Mouse (Mus musculus) cerebellum, adult 2 months (tissue): Measurements from ENCODE around the gene Acaca. TPM values are rescaled to one million over a fixed set of nuclear protein-coding genes. Genes with fewer than 3 reads are reported as not detected.

Source experiments
- DNase-seq, 2 experiments: peaks; one replicate each; pipeline ENCODE4 v3.0.0; 2021
- H3K27ac ChIP-seq: fragments of 200-500 bp; 2 replicates; pipeline ENCODE4 v1.5.1; 2012; ENCODE audit warnings: low read length, control low read depth, inconsistent platforms; ENCODE audit not compliant: insufficient read depth
- H3K27me3 ChIP-seq: fragments of 200-500 bp; 2 replicates; pipeline ENCODE4 v1.6.1; 2012; ENCODE audit warnings: inconsistent platforms, mild to moderate bottlenecking, low read length, moderate library complexity; ENCODE audit not compliant: control insufficient read depth, insufficient read depth
- H3K4me1 ChIP-seq: fragments of 200-500 bp; 2 replicates; pipeline ENCODE4 v1.6.1; 2011; ENCODE audit warnings: low read length; ENCODE audit not compliant: control insufficient read depth, insufficient read depth
- H3K4me3 ChIP-seq: fragments of 200-500 bp; replicated peaks from 2 replicates; pipeline ENCODE3; 2011; ENCODE audit warnings: mild to moderate bottlenecking, low read depth, low read length, control low read depth; ENCODE audit not compliant: insufficient read depth
- CTCF ChIP-seq: fragments of 200-500 bp; IDR thresholded peaks from 2 replicates; pipeline ENCODE4 v1.5.1; 2011; ENCODE audit warnings: low read depth, mild to moderate bottlenecking, control low read depth, low read length, moderate library complexity, borderline replicate concordance; ENCODE audit not compliant: insufficient read depth
- POLR2A ChIP-seq: fragments of 200-500 bp; IDR thresholded peaks from 2 replicates; pipeline ENCODE4 v1.6.1; 2011; ENCODE audit warnings: low read length, control low read depth, borderline replicate concordance; ENCODE audit not compliant: insufficient read depth
- WGBS: fragments of 180-500 bp; shearing (Covaris S2); methylation state at CpG from one replicate; pipeline ENCODE4 v1.1.7; 2018; 5-methylcytosine and 5-hydroxymethylcytosine counted together
- polyA plus RNA-seq: library from polyadenylated mRNA; depleted of rRNA; stranded (reverse); fragments of >200 nt; gene quantifications from 2 replicates; pipeline ENCODE4 v1.2.3, GENCODE M21; 2012

Gene Acaca
- polyA plus RNA-seq, 1 experiment, result 29.2 TPM

GRCm38 (mm10) chr11:84164123-84164522, 34.7 kb downstream of the Acaca start:
- DNase-seq, result no peak
- no peak overlapping the region for H3K27ac ChIP-seq
- 85% methylated on average over 6 of the region's 6 CpGs for WGBS
- H3K27me3 ChIP-seq, result no peaks in the 10 kb centered on the region
- TF ChIP-seq CTCF (no peak), POLR2A (no peak)
- H3K4me1 ChIP-seq, result no peaks in the 10 kb centered on the region
- H3K4me3 ChIP-seq, result no peak overlapping the region

GRCm38 (mm10) chr11:84164561-84164960, 35.1 kb downstream of the Acaca start:
- H3K27ac ChIP-seq, result no peak overlapping the region
- no peak for TF ChIP-seq CTCF
- TF ChIP-seq POLR2A, result no peak
- no peak overlapping the region for H3K4me3 ChIP-seq
- 47% methylated on average over 4 of the region's 4 CpGs for WGBS
- no peaks in the 10 kb centered on the region for H3K4me1 ChIP-seq
- no peak for DNase-seq
- H3K27me3 ChIP-seq, result no peaks in the 10 kb centered on the region

GRCm38 (mm10) chr11:84167046-84167526, 37.6 kb downstream of the Acaca start, which contains the start of gene Gm11437:
TSS of gene Gm11437 (minus strand) at chr11:84167476.
- Histone ChIP-seq H3K27me3 (no peaks in the 10 kb centered on the region), H3K4me1 (no peaks in the 10 kb centered on the region), H3K4me3 (no peak within 1 kb of the TSS), H3K27ac (no peak within 1 kb of the TSS)
- DNase-seq, result no peak
- TF ChIP-seq CTCF, result no peak
- no peak for TF ChIP-seq POLR2A
- WGBS, result 82% methylated on average over 5 of the region's 5 CpGs

- H3K4me1 ChIP-seq, result no peaks in the 10 kb centered on the region
- no peaks in the 10 kb centered on the region for H3K27me3 ChIP-seq
- peak; percentile 54; the same call in 1 of the 2 replicates for TF ChIP-seq CTCF
- TF ChIP-seq POLR2A, result no peak
- DNase-seq, result peak; percentile 37 to 43
- H3K27ac ChIP-seq, result no peak overlapping the region
- 21% methylated on average over 7 of the region's 7 CpGs for WGBS
- no peak overlapping the region for H3K4me3 ChIP-seq
Observed at GRCm38 (mm10) chr11:84168701-84169288, 39.3 kb downstream of the Acaca start.

GRCm38 (mm10) chr11:84172539-84173435, 43.3 kb downstream of the Acaca start:
- 75% methylated on average over 11 of the region's 11 CpGs for WGBS
- Histone ChIP-seq H3K27ac (no peak overlapping the region), H3K4me3 (no peak overlapping the region), H3K4me1 (no peaks in the 10 kb centered on the region), H3K27me3 (no peaks in the 10 kb centered on the region)
- TF ChIP-seq POLR2A, result no peak
- TF ChIP-seq CTCF, result no peak
- DNase-seq, result no peak

DNA sequence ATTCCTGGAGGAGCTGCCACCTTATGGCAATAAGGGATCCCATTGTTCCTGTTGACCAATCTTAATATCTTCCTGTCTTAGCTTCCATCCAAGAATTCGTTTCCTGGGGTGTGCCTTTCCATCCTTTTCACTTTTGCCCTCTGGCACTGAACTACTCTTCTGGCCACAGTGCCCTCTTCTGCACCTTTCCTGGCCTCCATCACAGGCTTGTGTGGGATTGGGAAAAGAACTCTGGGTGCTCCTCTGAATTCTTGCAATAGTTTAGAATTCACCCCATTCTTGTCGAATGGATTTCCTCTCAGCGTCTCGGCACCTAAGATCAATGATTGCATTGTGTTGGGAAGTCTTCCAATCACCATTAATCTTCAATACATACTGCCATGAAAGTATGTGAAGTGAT, 49.1 kb downstream of the Acaca start:
- DNase-seq, result peak in 1 of 2 experiments; percentile 12
- Histone ChIP-seq H3K27ac (no peak overlapping the region), H3K4me1 (no peaks in the 10 kb centered on the region; the same call in 1 of the 2 replicates), H3K4me3 (no peak overlapping the region), H3K27me3 (no peaks in the 10 kb centered on the region)
- 56% methylated on average over 4 of the region's 4 CpGs for WGBS
- TF ChIP-seq CTCF (no peak), POLR2A (no peak)

- peak; percentile 94 to 96 for DNase-seq
- TF ChIP-seq CTCF, result peak; percentile 54; the same call in 1 of the 2 replicates
- TF ChIP-seq POLR2A, result peak; percentile 39; the same call in 1 of the 2 replicates
- Histone ChIP-seq H3K4me3 (peak overlapping the region; percentile 89), H3K27me3 (no peaks in the 10 kb centered on the region), H3K27ac (peak overlapping the region; percentile 36), H3K4me1 (no peaks in the 10 kb centered on the region; the same call in 1 of the 2 replicates)
- WGBS, result 0% methylated on average over 77 of the region's 85 CpGs
Observed at GRCm38 (mm10) chr11:84179226-84179953, 49.9 kb downstream of the Acaca start.

DNA sequence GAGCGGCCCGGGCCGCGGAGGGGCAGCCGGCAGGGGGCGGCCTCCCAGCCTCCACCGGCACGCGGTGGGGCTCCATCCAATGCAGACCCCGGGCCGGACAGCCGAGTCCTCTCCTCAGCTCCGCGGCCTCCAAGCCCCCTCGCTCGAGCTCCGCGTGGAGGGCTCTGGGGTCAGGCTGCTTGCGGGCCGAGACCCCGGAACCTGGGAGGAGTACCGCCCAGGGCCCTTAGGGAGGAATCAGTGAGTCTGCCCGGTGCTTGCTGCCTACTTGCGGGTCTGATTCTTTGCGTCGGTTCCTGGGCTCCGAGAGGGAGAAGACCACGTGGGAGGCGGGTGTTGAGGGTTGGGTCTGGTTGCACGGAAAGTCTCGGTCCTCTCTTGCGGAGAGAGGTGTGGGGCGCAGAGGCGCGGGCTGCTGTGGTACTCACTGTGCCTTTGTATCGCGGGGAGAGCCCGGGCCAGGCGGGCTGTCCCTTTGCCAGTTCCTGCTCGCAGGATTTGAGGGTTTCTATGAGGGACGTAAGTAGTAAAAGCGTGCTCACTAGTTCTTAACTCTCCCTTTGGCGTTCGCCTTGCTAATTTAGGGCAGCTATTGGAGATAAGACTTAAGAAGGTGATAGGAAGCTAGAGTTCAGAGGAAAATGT, 50.6 kb downstream of the Acaca start:
- H3K27ac ChIP-seq, result peak overlapping the region; percentile 2; the same call in 1 of the 2 replicates
- no peaks in the 10 kb centered on the region for H3K27me3 ChIP-seq
- DNase-seq, result peak; percentile 69 to 77
- TF ChIP-seq POLR2A (no peak), CTCF (no peak)
- no peaks in the 10 kb centered on the region; the same call in 1 of the 2 replicates for H3K4me1 ChIP-seq
- H3K4me3 ChIP-seq, result peak overlapping the region; percentile 89
- WGBS, result under 1% methylated on average over 41 of the region's 44 CpGs
